Mouse (Mus musculus) bone marrow macrophage, adult 2 months (primary cell): ENCODE results near the gene Pde2a.

Experiments
- CTCF ChIP-seq: IDR thresholded peaks from 2 replicates; pipeline ENCODE4 v1.5.1; 2012; ENCODE audit warnings: low read depth, mild to moderate bottlenecking, low read length, moderate library complexity
- POLR2A ChIP-seq: IDR thresholded peaks from 2 replicates; pipeline ENCODE4 v1.6.1; 2012; ENCODE audit warnings: mild to moderate bottlenecking, low read depth, low read length, borderline replicate concordance

GRCm38 (mm10) chr7:101426692-101427091 lies 5.2 kb downstream of the Pde2a start:
- no peak for TF ChIP-seq CTCF
- TF ChIP-seq POLR2A, result no peak
